Mouse (Mus musculus) ES-Bruce4 (cell line): ENCODE results near the gene Tmem25.
A peak's percentile ranks its signal among the peaks of the same experiment; 100 is the strongest.

ENCODE experiments used
- CTCF ChIP-seq: IDR thresholded peaks from one replicate; pipeline ENCODE4 v1.8.1; 2011; ENCODE audit warnings: low read depth, low read length
- EP300 ChIP-seq: IDR thresholded peaks from 2 replicates; pipeline ENCODE4 v1.6.1; 2011; ENCODE audit warnings: low read depth, low read length; ENCODE audit not compliant: insufficient read depth

DNA sequence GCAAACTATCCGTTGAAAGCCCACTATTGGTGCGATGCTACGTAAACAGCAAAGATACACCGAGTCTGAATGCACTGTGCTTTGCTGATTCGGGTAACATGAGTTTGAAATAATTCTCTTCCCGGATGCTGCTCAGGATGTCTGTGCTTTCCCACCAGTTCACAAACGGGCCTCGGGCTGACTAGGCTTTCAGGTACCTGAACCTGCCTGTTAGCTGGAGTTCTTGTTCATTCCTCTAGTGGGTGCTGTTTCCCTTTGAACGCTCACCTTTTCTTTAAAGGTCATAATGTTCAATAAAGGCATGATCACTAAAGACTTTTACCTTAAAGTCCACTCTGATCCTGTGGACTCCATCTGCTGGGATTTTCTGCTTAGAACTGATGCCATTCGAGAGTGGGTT lies 42.1 kb upstream of the Tmem25 start:
- TF ChIP-seq EP300 = no peak
- TF ChIP-seq CTCF = peak; percentile 39
